Comparison of ENCODE assay signal across 25 mouse cellular contexts in the genomic region with DNA sequence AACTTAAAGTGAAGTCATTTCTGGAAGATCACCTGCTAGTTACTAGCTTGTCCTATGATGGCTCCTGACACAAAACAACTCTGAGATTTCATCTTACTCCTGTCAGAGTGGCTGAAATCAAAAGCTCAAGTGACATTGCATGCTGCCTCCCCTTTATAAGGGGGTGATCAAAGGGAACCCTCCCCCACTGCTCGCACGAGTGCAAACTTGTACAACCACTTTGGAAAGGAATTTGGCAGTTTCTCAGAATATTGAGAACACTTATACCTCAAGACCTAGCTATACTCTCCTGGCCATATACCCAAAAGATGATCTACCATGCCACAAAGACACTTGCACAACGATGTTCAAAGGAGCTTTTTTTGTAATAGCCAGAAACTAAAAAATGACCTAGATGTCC.
"Had no signal": no experiment of that assay in that cellular context is flagged by ENCODE, and none has a peak within 500 bp of the region (broad histone marks: within the 10 kb centered on the region; RNA-seq: fewer than 3 reads in every experiment).

No protein-coding gene starts in this region.

- H3K9me3 ChIP-seq: heart, embryonic 13.5 days; heart, embryonic 15.5 days; hindbrain, embryonic 13.5 days; hindbrain, embryonic 15.5 days; kidney, embryonic 15.5 days; limb, embryonic 13.5 days; limb, embryonic 15.5 days had no signal

- H3K9ac ChIP-seq: heart, embryonic 13.5 days; heart, embryonic 15.5 days; hindbrain, embryonic 13.5 days; hindbrain, embryonic 15.5 days; kidney, embryonic 15.5 days; limb, embryonic 13.5 days; limb, embryonic 15.5 days had no signal

- H3K4me3 ChIP-seq: heart, adult 2 months; heart, embryonic 13.5 days; heart, embryonic 15.5 days; hindbrain, embryonic 13.5 days; hindbrain, embryonic 15.5 days; kidney, embryonic 15.5 days; limb, embryonic 13.5 days; limb, embryonic 15.5 days had no signal

- DNase-seq: gastrocnemius, postnatal 14 days; gastrocnemius, postnatal 36 days; heart, adult 11 months; heart, adult 2 months; heart, postnatal 14 days; heart, postnatal 36 days; kidney, adult 11 months; kidney, adult 2 months; kidney, adult 9 months; kidney, postnatal 14 days; kidney, postnatal 36 days; layer of hippocampus, adult 9-11 months; layer of hippocampus, postnatal 36 days; left cerebral cortex, postnatal 4 days had no signal

- H3K27ac ChIP-seq: heart, adult 2 months; heart, embryonic 13.5 days; heart, embryonic 15.5 days; hindbrain, embryonic 13.5 days; hindbrain, embryonic 15.5 days; hindbrain, postnatal 0 days; kidney, embryonic 15.5 days; kidney, postnatal 0 days; limb, embryonic 13.5 days; limb, embryonic 15.5 days had no signal

- H3K27me3 ChIP-seq: heart, embryonic 13.5 days; heart, embryonic 15.5 days; hindbrain, embryonic 13.5 days; hindbrain, embryonic 15.5 days; kidney, embryonic 15.5 days; limb, embryonic 13.5 days; limb, embryonic 15.5 days had no signal

- H3K36me3 ChIP-seq: heart, embryonic 13.5 days; heart, embryonic 15.5 days; hindbrain, embryonic 13.5 days; hindbrain, embryonic 15.5 days; kidney, embryonic 15.5 days; limb, embryonic 13.5 days; limb, embryonic 15.5 days had no signal

- H3K4me1 ChIP-seq: heart, embryonic 13.5 days; heart, embryonic 15.5 days; hindbrain, embryonic 13.5 days; hindbrain, embryonic 15.5 days; kidney, embryonic 15.5 days; limb, embryonic 13.5 days; limb, embryonic 15.5 days had no signal

- ATAC-seq: hindbrain, postnatal 0 days; intestine, embryonic 16.5 days had no signal

- H3K4me2 ChIP-seq: heart, embryonic 11.5 days; heart, embryonic 13.5 days; heart, embryonic 15.5 days; hindbrain, embryonic 13.5 days; hindbrain, embryonic 15.5 days; kidney, embryonic 15.5 days; limb, embryonic 13.5 days; limb, embryonic 15.5 days had no signal
